Mouse (Mus musculus) embryonic stem cell, embryonic (primary cell): ENCODE results near the gene Hacd2.

Experiments used
- CTCF ChIA-PET, 4 experiments: fragments of 300-600 bp in 2 of 4; fragments of 350-600 bp in 2 of 4; sonication (Branson Sonifier 250); formaldehyde crosslinking; loops; one replicate each; lab custom pipeline; 2022; ENCODE audit warnings: inconsistent platforms in 2 of 4; lab: Charles Lee
- POLR2A ChIA-PET, 4 experiments: fragments of 300-600 bp in 2 of 4; fragments of 350-600 bp in 2 of 4; sonication (Branson Sonifier 250); formaldehyde crosslinking; loops; one replicate each; lab custom pipeline; 2022; ENCODE audit warnings: antibody characterized with exemption in 4 of 4, inconsistent platforms in 1 of 4; lab: Charles Lee

Gene Hacd2

GRCm38 (mm10) chr16:35061017-35061416 is 38.8 kb downstream of the Hacd2 start:
- ChIA-PET CTCF (no interaction called here), POLR2A (no interaction called here)

- POLR2A ChIA-PET = interaction anchor here in 2 of 4 experiments (1.3 to 2.1 kb wide), 5 partner anchors 11 to 24 kb away, joined by 3 to 6 read pairs (median 3); no protein-coding TSS in a partner anchor
- CTCF ChIA-PET = no interaction called here
Measured at GRCm38 (mm10) chr16:35065724-35066123, 43.5 kb downstream of the Hacd2 start.

- ChIA-PET POLR2A (interaction anchor here in 2 of 4 experiments (0.7 to 1.5 kb wide), 7 partner anchors 9 to 25 kb away, joined by 3 to 4 read pairs (median 3); no protein-coding TSS in a partner anchor), CTCF (no interaction called here)
Measured at GRCm38 (mm10) chr16:35067095-35067494, 44.9 kb downstream of the Hacd2 start.

GRCm38 (mm10) chr16:35067631-35068030 is 45.4 kb downstream of the Hacd2 start:
- ChIA-PET CTCF (no interaction called here), POLR2A (interaction anchor here in 2 of 4 experiments (1.2 to 1.5 kb wide), 3 partner anchors 8 to 17 kb away, joined by 3 to 5 read pairs (median 4); no protein-coding TSS in a partner anchor)

- ChIA-PET POLR2A (interaction anchor here (0.5 to 2.5 kb wide), 13 partner anchors 9 to 1393 kb away, joined by 3 to 10 read pairs (median 3); no protein-coding TSS in a partner anchor), CTCF (interaction anchor here in 1 of 4 experiments (1.5 kb wide), 1 partner anchor 13 kb away, joined by 4 read pairs; no protein-coding TSS in a partner anchor)
Measured at GRCm38 (mm10) chr16:35068886-35069285, 46.7 kb downstream of the Hacd2 start.

- ChIA-PET CTCF (interaction anchor here in 1 of 4 experiments (0.6 kb wide), 1 partner anchor 523 kb away, joined by 3 read pairs; no protein-coding TSS in a partner anchor), POLR2A (interaction anchor here in 1 of 4 experiments (0.6 kb wide), 1 partner anchor 75 kb away, joined by 3 read pairs; no protein-coding TSS in a partner anchor)
Measured at GRCm38 (mm10) chr16:35074436-35074835, 52.2 kb downstream of the Hacd2 start.

GRCm38 (mm10) chr16:35075643-35076042 is 53.4 kb downstream of the Hacd2 start:
- POLR2A ChIA-PET = interaction anchor here in 1 of 4 experiments (0.8 to 1.1 kb wide), 2 partner anchors 9 to 11 kb away, joined by 3 read pairs; no protein-coding TSS in a partner anchor
- CTCF ChIA-PET = no interaction called here

GRCm38 (mm10) chr16:35093500-35093899 is 71.3 kb downstream of the Hacd2 start:
- POLR2A ChIA-PET = interaction anchor here in 2 of 4 experiments (0.6 to 0.8 kb wide), 2 partner anchors 784 to 1001 kb away, joined by 3 to 6 read pairs; no protein-coding TSS in a partner anchor
- CTCF ChIA-PET = interaction anchor here in 2 of 4 experiments (0.6 kb wide), 3 partner anchors 176 to 847 kb away, joined by 3 to 5 read pairs (median 4); no protein-coding TSS in a partner anchor

GRCm38 (mm10) chr16:35097870-35098530 is 75.8 kb downstream of the Hacd2 start:
- ChIA-PET CTCF (interaction anchor here in 1 of 4 experiments (0.6 to 1.4 kb wide), 2 partner anchors 10 to 181 kb away, joined by 4 read pairs; no protein-coding TSS in a partner anchor), POLR2A (interaction anchor here in 2 of 4 experiments (1.0 to 2.2 kb wide), 3 partner anchors 9 to 29 kb away, joined by 3 to 8 read pairs (median 6); no protein-coding TSS in a partner anchor)

- ChIA-PET POLR2A (interaction anchor here in 1 of 4 experiments (1.9 kb wide), 1 partner anchor 15 kb away, joined by 8 read pairs; no protein-coding TSS in a partner anchor), CTCF (interaction anchor here in 2 of 4 experiments (0.6 to 1.1 kb wide), 2 partner anchors 9 to 29 kb away, joined by 3 to 4 read pairs; no protein-coding TSS in a partner anchor)
Measured at GRCm38 (mm10) chr16:35101751-35102420, 79.7 kb downstream of the Hacd2 start.

- ChIA-PET CTCF (interaction anchor here in 1 of 4 experiments (0.6 kb wide), 1 partner anchor 467 kb away, joined by 7 read pairs; no protein-coding TSS in a partner anchor), POLR2A (no interaction called here)
Measured at GRCm38 (mm10) chr16:35102866-35103620, 80.8 kb downstream of the Hacd2 start.

- ChIA-PET POLR2A (interaction anchor here in 1 of 4 experiments (1.3 to 1.8 kb wide), 2 partner anchors 9 kb away, joined by 5 to 6 read pairs; no protein-coding TSS in a partner anchor), CTCF (interaction anchor here in 1 of 4 experiments (0.5 kb wide), 1 partner anchor 46 kb away, joined by 3 read pairs; no protein-coding TSS in a partner anchor)
Measured at GRCm38 (mm10) chr16:35107985-35108384, 85.8 kb downstream of the Hacd2 start.

- CTCF ChIA-PET = no interaction called here
Measured at GRCm38 (mm10) chr16:35109156-35109555, 86.9 kb downstream of the Hacd2 start.

GRCm38 (mm10) chr16:35109656-35110291 is 87.5 kb downstream of the Hacd2 start:
- POLR2A ChIA-PET = no interaction called here
- CTCF ChIA-PET = no interaction called here

More at GRCm38 (mm10) chr16:35109156-35109555, 86.9 kb downstream of the Hacd2 start:
- POLR2A ChIA-PET = no interaction called here

- CTCF ChIA-PET = interaction anchor here (0.6 to 2.1 kb wide), 25 partner anchors 9 to 829 kb away, joined by 3 to 12 read pairs (median 3); partner anchors contain the start of gene Sec22a (in 1 of the 4)
Measured at GRCm38 (mm10) chr16:35110410-35111142, 88.3 kb downstream of the Hacd2 start.

GRCm38 (mm10) chr16:35111143-35111620 is 89.0 kb downstream of the Hacd2 start:
- CTCF ChIA-PET = interaction anchor here (0.5 to 2.1 kb wide), 27 partner anchors 10 to 829 kb away, joined by 3 to 12 read pairs (median 3); partner anchors contain the start of gene Sec22a (in 1 of the 4)
- POLR2A ChIA-PET = interaction anchor here in 2 of 4 experiments (0.6 to 1.2 kb wide), 6 partner anchors 10 to 516 kb away, joined by 3 to 5 read pairs (median 4); partner anchors contain the start of gene Sec22a (in 1 of the 2)

More at GRCm38 (mm10) chr16:35110410-35111142, 88.3 kb downstream of the Hacd2 start:
- POLR2A ChIA-PET = interaction anchor here in 2 of 4 experiments (0.6 to 1.2 kb wide), 6 partner anchors 11 to 515 kb away, joined by 3 to 5 read pairs (median 4); partner anchors contain the start of gene Sec22a (in 1 of the 2)
